Mouse (Mus musculus) midbrain, postnatal 0 days (tissue): ENCODE measurements at regions not wholly inside any gene's neighbourhood (a gene's known extent, or its start where the extent isn't known, plus 50 kb on each side); places are given as distances from the start of the nearest gene placed in this dataset.

Experiments used
- ATAC-seq: fragments of 200-750 bp; cut with Nextera tagmentation; 2 replicates; pipeline ENCODE4 v1.8.0; 2017; ENCODE audit warnings: moderate number of reproducible peaks, mild to moderate bottlenecking, moderate TSS enrichment, moderate library complexity; ENCODE audit not compliant: low FRiP score
- DNase-seq: peaks from one replicate; pipeline ENCODE4 v3.0.0-alpha.2; 2015; ENCODE audit warnings: low spot score
- H3K27ac ChIP-seq: fragments of 300-500 bp; sonication (generic); 2 replicates; pipeline ENCODE4 v1.5.1; 2014; ENCODE audit warnings: low read depth, mild to moderate bottlenecking, low read length, mixed read lengths
- H3K27me3 ChIP-seq: fragments of 300-500 bp; sonication (generic); 2 replicates; pipeline ENCODE4 v1.6.1; 2014; ENCODE audit warnings: low read length, control low read depth, mixed read lengths; ENCODE audit not compliant: insufficient read depth
- H3K36me3 ChIP-seq: fragments of 300-500 bp; sonication (generic); 2 replicates; pipeline ENCODE4 v1.6.1; 2014; ENCODE audit warnings: low read length, control low read depth, mixed read lengths; ENCODE audit not compliant: insufficient read depth
- H3K4me1 ChIP-seq: fragments of 300-500 bp; sonication (generic); 2 replicates; pipeline ENCODE4 v1.6.1; 2014; ENCODE audit warnings: mild to moderate bottlenecking, control low read depth, antibody characterized with exemption, low read length, mixed read lengths; ENCODE audit not compliant: insufficient read depth
- H3K4me2 ChIP-seq: fragments of 300-500 bp; sonication (generic); 2 replicates; pipeline ENCODE4 v1.6.1; 2014; ENCODE audit warnings: low read depth, mild to moderate bottlenecking, low read length, mixed read lengths; ENCODE audit not compliant: poor library complexity, severe bottlenecking
- H3K4me3 ChIP-seq: fragments of 300-500 bp; sonication (generic); 2 replicates; pipeline ENCODE4 v1.5.1; 2014; ENCODE audit warnings: low read depth, mild to moderate bottlenecking, low read length, moderate library complexity
- H3K9ac ChIP-seq: fragments of 300-500 bp; sonication (generic); replicated peaks from 2 replicates; pipeline ENCODE4 v1.6.1; 2014; ENCODE audit warnings: mild to moderate bottlenecking, low read length, moderate library complexity, mixed read lengths; ENCODE audit not compliant: poor library complexity, severe bottlenecking
- H3K9me3 ChIP-seq: fragments of 300-500 bp; sonication (generic); 2 replicates; pipeline ENCODE4 v1.6.1; 2016; ENCODE audit warnings: low read length, control low read depth
- CTCF ChIP-seq: IDR thresholded peaks from 2 replicates; pipeline ENCODE4 v1.5.1; 2016; ENCODE audit warnings: antibody characterized with exemption, mild to moderate bottlenecking
- WGBS: fragments of 180-500 bp; shearing (Covaris S2); extraction: QIAGEN DNeasy Blood & Tissue Kit; methylation state at CpG from one replicate; pipeline ENCODE4 v1.1.7; 2014; 5-methylcytosine and 5-hydroxymethylcytosine counted together

- H3K9ac ChIP-seq = no peak overlapping the region
These were observed 420.4 kb downstream of the Meis1 start for GRCm38 (mm10) chr11:18598349-18598748.

GRCm38 (mm10) chr11:18596996-18597395 lies 421.8 kb downstream of the Meis1 start:
- no peak for TF ChIP-seq CTCF
- DNase-seq = no peak
- Histone ChIP-seq H3K27me3 (no peaks in the 10 kb centered on the region), H3K9ac (no peak overlapping the region), H3K4me3 (no peak overlapping the region), H3K9me3 (no peaks in the 10 kb centered on the region), H3K4me1 (no peaks in the 10 kb centered on the region), H3K36me3 (no peaks in the 10 kb centered on the region), H3K4me2 (no peak overlapping the region), H3K27ac (no peak overlapping the region)
- WGBS = 86% methylated on average over 4 of the region's 4 CpGs
- ATAC-seq = no peak

More at GRCm38 (mm10) chr11:18598349-18598748, 420.4 kb downstream of the Meis1 start:
- H3K27ac ChIP-seq = no peak overlapping the region
- H3K36me3 ChIP-seq = no peaks in the 10 kb centered on the region
- no peak for ATAC-seq
- no peak overlapping the region for H3K4me3 ChIP-seq
- TF ChIP-seq CTCF = no peak
- no peaks in the 10 kb centered on the region for H3K27me3 ChIP-seq
- no peaks in the 10 kb centered on the region for H3K4me1 ChIP-seq
- no peaks in the 10 kb centered on the region for H3K9me3 ChIP-seq
- H3K4me2 ChIP-seq = no peak overlapping the region
- DNase-seq = no peak
- 87% methylated on average over 3 of the region's 3 CpGs for WGBS

GRCm38 (mm10) chr11:18590487-18590886 lies 428.3 kb downstream of the Meis1 start:
- 95% methylated on average over 1 of the region's 1 CpGs for WGBS
- Histone ChIP-seq H3K4me2 (no peak overlapping the region), H3K9me3 (no peaks in the 10 kb centered on the region), H3K4me1 (no peaks in the 10 kb centered on the region), H3K4me3 (no peak overlapping the region), H3K36me3 (no peaks in the 10 kb centered on the region), H3K9ac (no peak overlapping the region), H3K27me3 (no peaks in the 10 kb centered on the region), H3K27ac (no peak overlapping the region)
- no peak for TF ChIP-seq CTCF
- ATAC-seq (no peak), DNase-seq (no peak)

- DNase-seq (no peak), ATAC-seq (no peak)
- no peak overlapping the region for H3K9ac ChIP-seq
- no peaks in the 10 kb centered on the region for H3K9me3 ChIP-seq
- H3K27me3 ChIP-seq = no peaks in the 10 kb centered on the region
- TF ChIP-seq CTCF = no peak
- H3K27ac ChIP-seq = no peak overlapping the region
- no peak overlapping the region for H3K4me3 ChIP-seq
- H3K4me1 ChIP-seq = no peaks in the 10 kb centered on the region
- no peaks in the 10 kb centered on the region for H3K36me3 ChIP-seq
- 66% methylated on average over 3 of the region's 3 CpGs for WGBS
- no peak overlapping the region for H3K4me2 ChIP-seq
These were observed 432.3 kb downstream of the Meis1 start for GRCm38 (mm10) chr11:18586468-18586867.

- TF ChIP-seq CTCF = no peak
- Histone ChIP-seq H3K4me2 (no peak overlapping the region), H3K36me3 (no peaks in the 10 kb centered on the region), H3K27ac (no peak overlapping the region), H3K9me3 (no peaks in the 10 kb centered on the region), H3K9ac (no peak overlapping the region), H3K4me3 (no peak overlapping the region), H3K4me1 (no peaks in the 10 kb centered on the region), H3K27me3 (no peaks in the 10 kb centered on the region)
- ATAC-seq (no peak), DNase-seq (no peak)
- 63% methylated on average over 8 of the region's 8 CpGs for WGBS
These were observed 433.8 kb downstream of the Meis1 start for GRCm38 (mm10) chr11:18585031-18585430.

- Histone ChIP-seq H3K4me2 (no peak overlapping the region), H3K9me3 (no peaks in the 10 kb centered on the region), H3K4me1 (no peaks in the 10 kb centered on the region), H3K27ac (no peak overlapping the region), H3K27me3 (no peaks in the 10 kb centered on the region), H3K4me3 (no peak overlapping the region), H3K36me3 (no peaks in the 10 kb centered on the region), H3K9ac (no peak overlapping the region)
- DNase-seq (no peak), ATAC-seq (no peak)
- 93% methylated on average over 1 of the region's 1 CpGs for WGBS
- no peak for TF ChIP-seq CTCF
These were observed 436.0 kb downstream of the Meis1 start for GRCm38 (mm10) chr11:18582781-18583161.
